Mouse (Mus musculus): ENCODE results near the gene Il25.
"Not testable (repeated sequence)": the region's sequence is repeated elsewhere in the genome, so short reads cannot be mapped to it uniquely, and the experiment has no call there.

Il25 gene

GRCm38 (mm10) chr14:54953664-54954206, 21.2 kb downstream of the Il25 start:
- no peak for DNase-seq (ENCODE audit: low read depth, low spot score)

- DNase-seq (ENCODE audit: low read depth, low spot score) = no peak
Observed at GRCm38 (mm10) chr14:54954474-54954873, 22.0 kb downstream of the Il25 start.

GRCm38 (mm10) chr14:54955481-54955880, 23.0 kb downstream of the Il25 start:
- no peak for DNase-seq (ENCODE audit: low read depth, low spot score)

- DNase-seq (ENCODE audit: low read depth, low spot score) = no peak
Observed at GRCm38 (mm10) chr14:54956533-54956932, 24.0 kb downstream of the Il25 start.

GRCm38 (mm10) chr14:54958503-54958902, 26.0 kb downstream of the Il25 start:
- DNase-seq (ENCODE audit: low read depth, low spot score) = no peak

- no peak for DNase-seq (ENCODE audit: low read depth, low spot score)
Observed at GRCm38 (mm10) chr14:54959197-54959596, 26.7 kb downstream of the Il25 start.

GRCm38 (mm10) chr14:54959853-54960613, 27.5 kb downstream of the Il25 start:
- not testable (repeated sequence) for DNase-seq (ENCODE audit: low read depth, low spot score)

GRCm38 (mm10) chr14:54960769-54961168, 28.3 kb downstream of the Il25 start:
- no peak for DNase-seq (ENCODE audit: low read depth, low spot score)

GRCm38 (mm10) chr14:54961487-54961886, 29.0 kb downstream of the Il25 start:
- no peak for DNase-seq (ENCODE audit: low read depth, low spot score)

- DNase-seq (ENCODE audit: low read depth, low spot score) = no peak
Observed at GRCm38 (mm10) chr14:54962714-54963113, 30.2 kb downstream of the Il25 start.

- no peak for DNase-seq (ENCODE audit: low read depth, low spot score)
Observed at GRCm38 (mm10) chr14:54963727-54964126, 31.2 kb downstream of the Il25 start.

GRCm38 (mm10) chr14:54965044-54965443, 32.5 kb downstream of the Il25 start:
- DNase-seq (ENCODE audit: low read depth, low spot score) = no peak

GRCm38 (mm10) chr14:54965631-54966030, 33.1 kb downstream of the Il25 start:
- no peak for DNase-seq (ENCODE audit: low read depth, low spot score)

- DNase-seq (ENCODE audit: low read depth, low spot score) = no peak
Observed at GRCm38 (mm10) chr14:54966320-54966977, 34.0 kb downstream of the Il25 start, which contains the start of gene Myh6. Myh6 (minus strand) TSS chr14:54966927.

- no peak for DNase-seq (ENCODE audit: low read depth, low spot score)
Observed at GRCm38 (mm10) chr14:54967874-54968273, 35.4 kb downstream of the Il25 start.

GRCm38 (mm10) chr14:54968344-54968743, 35.8 kb downstream of the Il25 start:
- no peak for DNase-seq (ENCODE audit: low read depth, low spot score)

- DNase-seq (ENCODE audit: low read depth, low spot score) = not testable (repeated sequence)
Observed at GRCm38 (mm10) chr14:54972786-54973185, 40.3 kb downstream of the Il25 start.

GRCm38 (mm10) chr14:54974068-54974791, 41.7 kb downstream of the Il25 start:
- DNase-seq (ENCODE audit: low read depth, low spot score) = no peak

- no peak for DNase-seq (ENCODE audit: low read depth, low spot score)
Observed at GRCm38 (mm10) chr14:54976633-54977032, 44.1 kb downstream of the Il25 start, which contains the start of gene Gm17428. Gm17428 (plus strand) TSS chr14:54976933.

GRCm38 (mm10) chr14:54978664-54979063, 46.2 kb downstream of the Il25 start:
- DNase-seq (ENCODE audit: low read depth, low spot score) = no peak

- no peak for DNase-seq (ENCODE audit: low read depth, low spot score)
Observed at GRCm38 (mm10) chr14:54981934-54982333, 49.4 kb downstream of the Il25 start.

Measured in skeletal muscle tissue, adult 2 months (tissue).